Mouse (Mus musculus) urinary bladder, postnatal 36 days (tissue): Measurements from ENCODE around the gene Rhebl1.
"Not testable (repeated sequence)": the region's sequence is repeated elsewhere in the genome, so short reads cannot be mapped to it uniquely, and the experiment has no call there.

ENCODE experiments used
- DNase-seq, 2 experiments: peaks; one replicate each; pipeline ENCODE4 v3.0.0; 2022; ENCODE audit warnings: low spot score in 2 of 2, mixed read lengths in 1 of 2

Rhebl1 gene

DNA sequence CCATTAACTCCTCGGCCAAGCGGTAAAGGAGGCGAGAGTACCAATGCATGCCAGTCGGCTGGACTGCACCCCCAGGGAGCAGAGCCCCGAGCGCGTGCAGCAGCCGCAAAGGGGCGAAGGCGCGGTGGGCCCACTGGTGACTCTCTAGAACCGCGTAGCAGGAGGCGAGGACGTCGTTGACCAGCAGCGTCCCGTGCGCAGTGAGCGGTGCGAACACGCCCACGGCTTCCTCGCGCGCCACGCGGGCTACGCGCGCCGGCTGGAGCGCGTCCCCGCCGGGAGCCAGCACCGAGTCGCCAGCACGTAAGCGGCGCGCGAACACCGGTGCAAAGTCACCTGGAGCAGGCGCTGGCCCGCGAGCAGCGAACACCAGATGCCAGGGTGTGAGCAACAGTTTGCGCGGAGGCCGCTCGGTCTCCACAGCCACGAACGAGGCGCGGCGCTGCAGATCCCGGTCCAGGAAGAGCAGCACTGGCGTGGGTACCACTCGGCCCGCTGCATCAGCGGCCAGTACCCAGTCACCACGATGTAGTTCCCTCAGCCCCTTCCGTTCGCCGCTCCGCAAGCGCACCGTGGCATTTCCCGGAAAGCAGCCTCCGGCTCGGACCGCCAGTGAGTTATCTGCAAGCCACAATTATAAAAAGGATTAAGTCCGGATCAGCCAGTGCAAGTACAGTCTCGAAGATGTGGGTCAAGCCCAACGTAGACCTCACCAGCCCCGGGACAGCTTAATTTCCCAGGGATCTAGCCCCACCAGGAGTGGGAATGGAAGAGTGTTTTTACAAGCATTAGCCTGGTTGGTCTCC is at the start of gene Rhebl1:
Rhebl1 (minus strand) TSS at position 601 of the 806 bp plus-strand sequence.
- peak in 1 of 2 experiments; percentile 14 for DNase-seq

DNA sequence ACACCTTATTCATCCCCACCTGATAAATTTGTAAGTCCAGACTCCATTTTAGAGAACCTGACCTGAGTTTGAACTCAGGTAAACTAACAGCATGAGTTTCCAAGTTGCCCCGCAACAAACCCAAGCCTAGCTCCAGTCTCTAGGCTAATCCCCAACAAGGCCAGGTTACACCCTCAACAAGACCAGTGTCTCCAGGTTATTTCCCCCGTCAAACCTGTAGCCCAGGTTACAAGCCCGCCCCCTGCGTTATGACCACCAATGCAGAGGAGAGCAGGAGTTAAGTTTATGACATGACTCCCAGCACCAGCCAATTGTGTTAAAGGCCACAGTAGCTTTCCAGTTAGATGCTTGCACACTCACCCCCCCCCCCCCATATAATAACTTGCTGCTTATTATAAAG is 48.8 kb upstream of the Rhebl1 start:
- no peak for DNase-seq

DNA sequence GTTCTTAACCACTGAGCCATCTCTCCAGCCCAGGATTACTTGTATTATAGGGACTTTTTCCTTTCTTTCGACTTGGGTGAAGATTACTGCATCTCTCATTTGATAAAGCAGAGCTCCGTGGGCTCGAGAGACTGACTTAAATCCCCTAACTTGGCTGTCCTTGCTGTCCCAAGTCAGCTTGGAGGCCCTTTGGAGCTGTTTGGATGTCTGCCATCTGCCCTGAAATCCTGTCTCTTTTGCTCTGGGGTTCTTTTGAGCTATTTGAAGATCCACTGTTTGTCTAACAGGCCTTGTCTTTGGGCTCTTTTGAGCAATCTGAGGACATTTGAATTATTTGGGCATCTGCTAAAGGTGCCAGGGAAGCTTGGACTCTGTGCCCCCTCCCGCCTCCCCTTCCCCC is 47.7 kb upstream of the Rhebl1 start:
- DNase-seq = no peak

- no peak for DNase-seq
Observed at GRCm38 (mm10) chr15:98941539-98941938, 47.2 kb upstream of the Rhebl1 start.

- DNase-seq = no peak
Observed at GRCm38 (mm10) chr15:98940816-98941215, 46.5 kb upstream of the Rhebl1 start.

- DNase-seq = peak; percentile 86 to 91
Observed at GRCm38 (mm10) chr15:98934217-98934839, 40.0 kb upstream of the Rhebl1 start, which contains the start of gene Tuba1b. Gene Tuba1b (minus strand): TSS chr15:98934565.

DNA sequence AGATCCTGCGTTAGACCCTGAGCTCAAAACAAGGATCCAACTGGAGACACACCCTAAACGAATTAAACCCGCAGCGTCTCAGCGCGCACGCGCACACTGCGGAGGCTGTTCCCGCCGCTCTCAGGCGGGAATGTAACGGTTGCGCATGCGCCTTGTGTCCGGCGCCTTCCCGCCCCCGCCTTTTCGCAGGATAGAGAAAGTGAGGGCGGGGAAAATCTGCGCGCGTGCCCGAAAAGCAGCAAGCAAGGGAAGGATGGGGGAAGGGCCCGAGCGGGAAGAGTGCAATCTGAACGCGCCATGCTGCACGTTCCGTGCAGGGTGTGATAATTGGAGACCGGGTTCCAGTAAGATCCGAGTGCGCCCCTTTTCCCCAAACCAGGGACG is 39.5 kb upstream of the Rhebl1 start:
- DNase-seq = peak; percentile 87 to 96

DNA sequence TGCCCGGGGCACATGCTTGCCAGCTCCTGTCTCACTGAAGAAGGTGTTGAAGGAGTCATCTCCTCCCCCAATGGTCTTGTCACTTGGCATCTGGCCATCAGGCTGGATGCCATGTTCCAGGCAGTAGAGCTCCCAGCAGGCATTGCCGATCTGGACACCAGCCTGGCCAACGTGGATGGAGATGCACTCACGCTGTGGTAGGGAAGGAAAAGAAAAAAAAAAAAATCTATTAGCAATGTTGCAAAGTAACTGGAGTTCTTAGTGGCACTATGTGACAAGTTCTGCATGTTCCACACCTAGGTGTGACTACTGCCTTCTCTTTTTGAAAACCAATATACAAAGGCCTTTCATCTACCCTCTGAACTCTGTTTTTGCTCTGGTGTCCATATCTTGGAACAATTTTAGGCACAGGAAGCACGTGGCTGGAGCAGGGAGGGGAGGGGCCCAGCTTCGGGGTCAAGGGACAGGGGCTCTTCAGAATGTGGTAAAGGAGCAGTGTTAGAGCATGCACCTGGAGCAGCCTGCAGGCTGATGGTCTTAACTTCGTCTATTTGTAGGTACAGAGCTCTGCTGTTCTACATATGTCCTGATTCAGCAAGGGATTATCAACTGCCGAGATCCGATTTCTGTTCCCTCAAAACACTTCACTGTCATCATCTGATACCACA is 38.8 kb upstream of the Rhebl1 start:
- DNase-seq = not testable (repeated sequence)

GRCm38 (mm10) chr15:98930998-98931397 is 36.7 kb upstream of the Rhebl1 start:
- DNase-seq = no peak

- DNase-seq = no peak
Observed at GRCm38 (mm10) chr15:98930017-98930734, 35.8 kb upstream of the Rhebl1 start.

DNA sequence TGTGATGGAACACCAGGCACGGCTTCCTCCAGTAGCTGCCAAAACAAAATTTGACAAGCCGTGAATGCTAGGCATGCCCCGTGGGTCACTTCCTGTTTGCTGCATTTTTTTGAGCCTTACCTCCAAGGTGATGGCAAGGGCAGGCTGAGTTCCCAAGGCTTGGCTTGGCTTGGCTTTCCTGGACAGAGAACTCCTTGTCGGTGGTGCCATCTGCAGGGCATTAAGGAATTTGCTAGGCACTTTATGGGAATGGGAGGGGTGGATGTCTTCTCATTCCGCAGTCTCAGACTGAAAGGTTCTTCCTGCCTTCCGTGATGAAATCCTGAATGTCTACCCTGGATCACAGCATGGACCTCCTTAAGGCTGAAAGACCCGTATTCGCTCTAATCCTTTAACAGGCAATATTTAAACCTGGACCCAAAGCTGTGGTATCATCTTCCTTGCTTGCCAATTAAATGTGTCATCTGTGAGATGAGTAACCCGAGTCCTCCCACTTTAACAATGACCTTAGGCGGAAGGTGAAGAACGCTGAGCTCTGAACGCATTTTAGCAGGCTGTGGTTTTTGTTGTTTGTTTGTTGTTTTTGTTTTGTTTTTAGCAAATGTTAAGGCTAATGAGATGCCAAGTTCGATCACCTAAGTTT is 34.4 kb upstream of the Rhebl1 start:
- DNase-seq = peak; percentile 62 to 72

GRCm38 (mm10) chr15:98927566-98927965 is 33.2 kb upstream of the Rhebl1 start:
- no peak for DNase-seq

DNA sequence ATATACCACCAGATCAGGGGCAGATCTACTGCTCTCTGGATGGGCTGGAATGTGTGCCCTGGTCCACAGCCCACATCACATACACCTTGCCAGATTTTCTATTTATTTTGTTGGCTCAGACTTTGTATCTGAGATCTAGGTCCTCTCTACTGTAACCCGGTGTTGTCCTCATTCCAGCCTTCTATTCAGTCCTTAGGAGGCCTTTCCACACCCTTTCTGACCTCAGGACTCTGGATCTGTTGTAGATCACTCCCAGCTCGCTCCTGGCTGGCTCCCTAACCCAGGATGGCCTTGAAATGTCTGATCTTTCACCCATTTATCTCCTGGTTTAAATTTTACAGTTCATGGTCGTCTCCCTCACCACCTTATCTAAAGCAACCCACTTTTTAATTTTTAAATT is 30.3 kb upstream of the Rhebl1 start:
- no peak for DNase-seq

DNA sequence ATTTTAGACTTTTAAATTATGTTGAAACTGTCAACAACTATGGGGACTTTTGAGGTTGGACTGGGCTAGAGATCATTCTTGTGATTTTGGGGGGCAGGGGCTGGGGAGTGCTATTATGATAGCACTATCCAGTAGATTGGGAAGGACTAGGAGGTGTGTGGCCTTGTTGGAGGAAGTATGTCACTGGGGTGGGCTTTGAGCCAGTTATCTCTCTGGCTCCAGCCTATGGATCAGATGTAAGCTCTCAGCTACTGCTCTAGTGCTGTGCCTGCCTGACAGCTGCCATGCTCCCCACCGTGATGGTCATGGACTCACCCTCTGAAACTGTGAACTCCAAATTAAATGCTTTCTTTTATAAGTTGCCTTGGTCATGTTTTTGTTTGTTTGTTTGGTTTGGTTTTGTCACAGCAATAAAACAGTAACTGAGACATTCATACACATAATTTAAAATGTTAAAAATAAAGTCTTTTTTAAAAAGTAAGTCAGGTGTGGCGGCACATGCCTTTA is 28.7 kb upstream of the Rhebl1 start:
- DNase-seq = no peak

DNA sequence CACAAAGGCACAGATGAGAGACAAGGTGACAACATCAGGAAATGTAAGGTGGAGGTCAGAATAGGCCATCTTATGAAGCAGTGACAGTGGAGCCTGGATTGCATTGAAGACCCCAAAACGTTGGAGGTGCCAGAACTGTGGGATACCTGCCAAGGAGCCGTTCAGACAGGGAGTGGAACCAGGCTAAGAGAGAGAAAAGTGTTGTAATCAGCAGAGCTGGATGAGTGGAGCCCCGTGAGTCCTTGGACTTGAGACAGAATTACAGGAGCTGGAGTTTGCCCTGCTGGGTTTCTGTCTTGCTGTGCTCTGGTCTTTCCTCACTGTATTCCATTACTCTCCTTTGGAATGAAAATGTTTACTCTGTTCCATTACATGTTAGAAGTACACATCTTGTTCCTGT is 28.2 kb upstream of the Rhebl1 start:
- no peak for DNase-seq

GRCm38 (mm10) chr15:98921510-98921909 is 27.2 kb upstream of the Rhebl1 start:
- DNase-seq = no peak

GRCm38 (mm10) chr15:98918499-98918895 is 24.2 kb upstream of the Rhebl1 start:
- DNase-seq = not testable (repeated sequence)

GRCm38 (mm10) chr15:98917538-98918498 is 23.5 kb upstream of the Rhebl1 start, which contains the start of gene Lmbr1l:
Gene Lmbr1l (minus strand): TSS chr15:98918231.
- peak; percentile 99 to 100 for DNase-seq

GRCm38 (mm10) chr15:98917091-98917490 is 22.8 kb upstream of the Rhebl1 start:
- no peak for DNase-seq

DNA sequence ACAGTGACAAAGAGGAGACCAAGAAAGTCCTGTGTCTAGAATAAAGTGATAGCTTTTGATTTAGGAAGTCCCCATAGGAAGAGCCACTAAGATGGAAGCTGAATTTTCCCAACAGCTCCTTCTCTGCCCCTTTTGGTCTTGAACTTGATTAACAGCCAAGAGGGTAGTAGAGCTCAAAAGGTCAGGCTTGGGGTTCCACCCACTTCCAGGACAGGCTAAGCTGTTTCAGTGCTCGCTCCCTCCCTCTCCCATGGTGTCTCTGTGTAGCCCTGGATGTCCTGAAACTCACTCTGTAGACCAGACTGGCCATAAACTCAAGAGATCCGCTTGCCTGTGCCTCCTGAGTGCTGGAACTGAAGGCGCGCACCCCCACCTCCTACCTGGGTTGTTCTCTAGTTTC is 21.7 kb upstream of the Rhebl1 start:
- DNase-seq = no peak
